Mouse (Mus musculus) liver, adult 2 months (tissue): ENCODE measurements around the gene Nrgn. TPM values are rescaled to one million over a fixed set of nuclear protein-coding genes. Genes with fewer than 3 reads are reported as not detected.

ENCODE experiments used
- DNase-seq: peaks from one replicate; pipeline ENCODE4 v3.0.0-alpha.2; 2011; ENCODE audit warnings: low read depth, low spot score; ENCODE audit errors: extremely low read depth
- H3K27ac ChIP-seq: fragments of 200-500 bp; replicated peaks from 2 replicates; pipeline ENCODE4 v1.5.1; 2012; ENCODE audit warnings: low read depth, mild to moderate bottlenecking, control low read depth, inconsistent platforms, low read length; ENCODE audit not compliant: insufficient read depth
- H3K27me3 ChIP-seq: fragments of 200-500 bp; 2 replicates; pipeline ENCODE4 v1.6.1; 2012; ENCODE audit warnings: mild to moderate bottlenecking, moderate library complexity, low read length, inconsistent platforms; ENCODE audit not compliant: control insufficient read depth, insufficient read depth
- H3K36me3 ChIP-seq: fragments of 200-500 bp; 2 replicates; pipeline ENCODE4 v1.6.1; 2012; ENCODE audit warnings: low read length, inconsistent platforms; ENCODE audit not compliant: control insufficient read depth, insufficient read depth
- H3K4me1 ChIP-seq: fragments of 200-500 bp; 2 replicates; pipeline ENCODE4 v1.6.1; 2011; ENCODE audit warnings: low read length; ENCODE audit not compliant: control insufficient read depth, insufficient read depth
- H3K4me3 ChIP-seq: fragments of 200-500 bp; 2 replicates; pipeline ENCODE4 v1.5.1; 2011; ENCODE audit warnings: low read depth, mild to moderate bottlenecking, control low read depth, low read length, moderate library complexity; ENCODE audit not compliant: insufficient read depth
- H3K79me2 ChIP-seq: fragments of 200-500 bp; 2 replicates; pipeline ENCODE4 v1.6.1; 2012; ENCODE audit warnings: inconsistent platforms, mild to moderate bottlenecking, low read length, moderate library complexity; ENCODE audit not compliant: control insufficient read depth, insufficient read depth
- H3K9ac ChIP-seq: fragments of 200-500 bp; 2 replicates; pipeline ENCODE4 v1.6.1; 2012; ENCODE audit warnings: low read depth, mild to moderate bottlenecking, control low read depth, inconsistent platforms, low read length
- CTCF ChIP-seq: fragments of 200-500 bp; IDR thresholded peaks from 2 replicates; pipeline ENCODE4 v1.5.1; 2011; ENCODE audit warnings: low read depth, low read length, control low read depth
- POLR2A ChIP-seq: fragments of 200-500 bp; IDR thresholded peaks from 2 replicates; pipeline ENCODE4 v1.6.1; 2011; ENCODE audit warnings: low read length, control low read depth; ENCODE audit not compliant: insufficient read depth; ENCODE audit errors: extremely low read depth
- WGBS: fragments of 180-500 bp; shearing (Covaris S2); methylation state at CpG from one replicate; pipeline ENCODE4 v1.1.7; 2018; 5-methylcytosine and 5-hydroxymethylcytosine counted together
- polyA plus RNA-seq: library from polyadenylated mRNA; depleted of rRNA; stranded (reverse); fragments of >200 nt; gene quantifications from 2 replicates; pipeline ENCODE4 v1.2.3, GENCODE M21; 2012
- total RNA-seq: library from RNA; depleted of rRNA; stranded (reverse); fragments of >200 nt; gene quantifications from 2 replicates; pipeline ENCODE4 v1.2.3, GENCODE M21; 2014

Gene Nrgn
- total and polyA plus RNA-seq, 2 experiments = 0.09 to 0.86 TPM

GRCm38 (mm10) chr9:37569231-37569835, 16.6 kb upstream of the Nrgn start:
- DNase-seq = peak; percentile 53
- 29% methylated on average over 2 of the region's 2 CpGs for whole genome bisulfite sequencing
- H3K4me1 ChIP-seq = 0 out of 2 replicates have a peak, but pooled peaks cover 3% of the 10 kb centered on the region
- H3K27ac ChIP-seq = no peak overlapping the region
- no peak overlapping the region for H3K4me3 ChIP-seq
- no peak overlapping the region for H3K9ac ChIP-seq
- no peaks in the 10 kb centered on the region for H3K79me2 ChIP-seq
- H3K27me3 ChIP-seq = no peaks in the 10 kb centered on the region
- TF ChIP-seq CTCF = no peak
- no peak for TF ChIP-seq POLR2A
- H3K36me3 ChIP-seq = no peaks in the 10 kb centered on the region

- 34% methylated on average over 4 of the region's 4 CpGs for WGBS
- peak; percentile 20 for DNase-seq
- 0 out of 2 replicates have a peak, but pooled peaks cover 3% of the 10 kb centered on the region for H3K4me1 ChIP-seq
- H3K36me3 ChIP-seq = no peaks in the 10 kb centered on the region
- no peaks in the 10 kb centered on the region for H3K79me2 ChIP-seq
- no peak overlapping the region for H3K27ac ChIP-seq
- H3K4me3 ChIP-seq = no peak overlapping the region
- H3K9ac ChIP-seq = no peak overlapping the region
- no peaks in the 10 kb centered on the region for H3K27me3 ChIP-seq
- TF ChIP-seq CTCF = no peak
- TF ChIP-seq POLR2A = no peak
Observed at GRCm38 (mm10) chr9:37568605-37569214, 16.0 kb upstream of the Nrgn start.

GRCm38 (mm10) chr9:37567892-37568604, 15.3 kb upstream of the Nrgn start:
- WGBS = 50% methylated on average over 15 of the region's 15 CpGs
- Histone ChIP-seq H3K4me3 (no peak overlapping the region), H3K9ac (no peak overlapping the region), H3K27me3 (no peaks in the 10 kb centered on the region), H3K36me3 (no peaks in the 10 kb centered on the region), H3K4me1 (0 out of 2 replicates have a peak, but pooled peaks cover 3% of the 10 kb centered on the region), H3K27ac (no peak overlapping the region), H3K79me2 (no peaks in the 10 kb centered on the region)
- no peak for DNase-seq
- TF ChIP-seq CTCF = no peak
- TF ChIP-seq POLR2A = no peak

GRCm38 (mm10) chr9:37567454-37567853, 14.8 kb upstream of the Nrgn start:
- Histone ChIP-seq H3K4me1 (0 out of 2 replicates have a peak, but pooled peaks cover 3% of the 10 kb centered on the region), H3K9ac (no peak overlapping the region), H3K36me3 (no peaks in the 10 kb centered on the region), H3K27me3 (no peaks in the 10 kb centered on the region), H3K4me3 (no peak overlapping the region), H3K79me2 (no peaks in the 10 kb centered on the region), H3K27ac (no peak overlapping the region)
- 69% methylated on average over 5 of the region's 5 CpGs for WGBS
- DNase-seq = no peak
- TF ChIP-seq CTCF = no peak
- no peak for TF ChIP-seq POLR2A

GRCm38 (mm10) chr9:37567019-37567418, 14.3 kb upstream of the Nrgn start:
- Histone ChIP-seq H3K27me3 (no peaks in the 10 kb centered on the region), H3K27ac (no peak overlapping the region), H3K4me3 (no peak overlapping the region), H3K9ac (no peak overlapping the region), H3K36me3 (no peaks in the 10 kb centered on the region), H3K4me1 (0 out of 2 replicates have a peak, but pooled peaks cover 3% of the 10 kb centered on the region), H3K79me2 (no peaks in the 10 kb centered on the region)
- no peak for DNase-seq
- TF ChIP-seq CTCF (no peak), POLR2A (no peak)
- WGBS = 86% methylated on average over 2 of the region's 2 CpGs
